Mouse (Mus musculus) layer of hippocampus, postnatal 36 days (tissue): ENCODE measurements around the gene Elovl4. TPM values are rescaled to one million over a fixed set of nuclear protein-coding genes. Genes with fewer than 3 reads are reported as not detected.

ENCODE experiments used
- DNase-seq, 2 experiments: peaks; one replicate each; pipeline ENCODE4 v3.0.0; 2022
- total RNA-seq, 2 experiments: library from RNA; stranded (reverse); gene quantifications; 2 replicates each; pipeline ENCODE4 v1.2.3; 2021

Gene Elovl4
- total RNA-seq, result 10 to 100 TPM; 62.1 to 67.0 TPM

DNA sequence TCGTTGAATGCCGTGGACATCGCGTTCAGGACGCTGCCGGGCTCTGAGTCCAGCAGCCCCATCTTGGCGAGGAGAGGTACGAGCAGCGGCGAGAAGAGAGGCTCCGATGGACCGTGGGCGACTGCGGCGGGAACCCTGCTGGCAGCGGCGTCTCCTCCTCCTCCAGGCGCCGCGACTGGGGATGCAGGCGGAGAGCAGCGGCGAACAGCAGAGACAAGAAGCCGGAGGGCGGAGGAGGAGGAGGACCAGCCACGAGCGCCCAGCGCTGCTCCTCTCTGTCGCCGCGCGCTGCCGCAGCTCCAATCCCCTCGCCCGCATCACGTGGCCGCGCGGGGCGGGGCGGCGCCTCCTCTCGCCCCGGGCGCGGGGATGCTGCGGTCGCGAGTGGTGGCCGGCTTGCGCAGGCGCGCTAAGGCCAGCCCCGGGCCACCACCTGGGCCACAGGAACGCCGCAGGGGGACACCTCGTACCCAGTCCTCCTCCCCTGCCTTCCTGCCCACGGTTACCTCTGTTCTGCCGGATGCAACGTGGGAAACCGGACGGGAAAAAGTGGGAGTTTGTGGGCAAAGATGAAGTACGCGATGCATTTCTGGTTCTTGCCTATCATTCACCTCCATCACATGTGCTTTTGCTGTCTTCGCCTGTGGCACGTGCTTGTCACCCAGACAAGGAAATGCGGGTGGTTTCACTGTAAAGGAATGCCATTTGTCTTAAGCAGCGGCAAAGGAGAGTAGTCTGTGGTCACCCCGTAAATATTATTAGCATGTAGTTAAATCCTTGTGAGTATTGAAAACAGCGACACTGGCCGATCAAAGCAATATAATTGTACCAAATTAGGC, at the start of gene Elovl4:
Elovl4 (minus strand) TSS at position 301 of the 839 bp plus-strand sequence.
- peak; percentile 88 to 89 for DNase-seq

DNA sequence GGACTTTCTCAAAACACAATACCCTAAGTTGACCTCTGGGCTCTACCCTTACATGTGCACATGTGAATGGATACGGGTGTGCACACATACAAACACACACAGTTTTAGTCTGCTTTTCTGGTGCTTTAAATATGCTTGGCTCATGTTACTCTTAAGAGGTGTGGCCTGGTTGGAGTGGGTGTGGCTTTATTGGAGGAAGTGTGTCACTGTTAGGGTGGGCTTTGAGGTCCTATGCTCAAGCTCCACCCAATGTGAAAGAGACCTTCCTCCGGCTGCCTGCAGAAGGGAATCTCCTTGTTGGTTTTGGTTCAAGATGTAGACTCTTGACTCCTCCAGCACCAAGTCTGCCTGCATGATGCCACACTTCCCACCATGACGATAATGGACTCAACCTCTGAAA, 46.4 kb upstream of the Elovl4 start:
- DNase-seq, result no peak

GRCm38 (mm10) chr9:83834748-83835313, 28.8 kb upstream of the Elovl4 start:
- DNase-seq, result no peak

- DNase-seq, result peak; percentile 87 to 89
Measured at GRCm38 (mm10) chr9:83833811-83834747, 28.0 kb upstream of the Elovl4 start, which contains the start of gene Ttk. Gene Ttk, plus strand, starts transcription at chr9:83834689.

- no peak for DNase-seq
Measured at GRCm38 (mm10) chr9:83831152-83831551, 25.1 kb upstream of the Elovl4 start.

DNA sequence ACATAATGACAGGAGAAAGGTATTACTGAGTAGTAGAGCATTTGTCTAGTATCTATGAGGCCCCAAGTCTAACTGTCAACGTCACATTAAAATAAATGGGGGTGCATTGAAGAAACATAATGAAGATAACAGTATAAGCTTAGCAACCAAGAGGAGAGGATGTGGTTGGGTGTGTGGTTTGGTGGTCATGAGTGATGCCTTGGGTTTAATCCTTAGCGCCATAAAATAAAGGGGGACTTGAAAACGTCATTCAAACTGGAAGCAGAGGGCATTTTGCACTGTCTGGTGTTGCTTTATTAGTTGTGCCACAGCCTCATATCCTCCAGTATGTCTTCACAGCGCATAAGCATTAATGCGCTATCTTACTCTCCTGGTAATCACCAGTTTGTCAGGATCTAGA, 23.8 kb upstream of the Elovl4 start:
- DNase-seq, result no peak

GRCm38 (mm10) chr9:83822925-83823324, 16.8 kb upstream of the Elovl4 start:
- DNase-seq, result no peak

DNA sequence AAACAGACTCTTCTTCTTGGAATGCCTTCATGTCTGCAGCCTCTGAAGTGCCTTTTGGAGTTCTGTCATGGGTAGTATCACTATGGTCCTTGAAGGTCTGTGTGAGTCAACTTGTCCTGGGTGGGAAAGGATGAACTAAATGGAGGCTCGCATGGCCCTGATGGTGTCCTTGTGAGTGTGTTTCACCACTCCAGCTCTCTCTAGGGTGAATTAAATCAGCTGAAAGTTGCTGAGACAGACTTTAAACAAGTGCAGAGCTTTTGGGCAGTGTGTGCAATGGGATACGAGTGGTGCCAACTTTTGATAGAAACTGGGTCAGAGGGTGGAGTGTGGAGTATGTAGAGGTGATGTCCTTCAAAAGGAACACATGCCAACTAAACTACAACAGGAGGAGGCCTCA, 14.9 kb upstream of the Elovl4 start:
- no peak for DNase-seq

DNA sequence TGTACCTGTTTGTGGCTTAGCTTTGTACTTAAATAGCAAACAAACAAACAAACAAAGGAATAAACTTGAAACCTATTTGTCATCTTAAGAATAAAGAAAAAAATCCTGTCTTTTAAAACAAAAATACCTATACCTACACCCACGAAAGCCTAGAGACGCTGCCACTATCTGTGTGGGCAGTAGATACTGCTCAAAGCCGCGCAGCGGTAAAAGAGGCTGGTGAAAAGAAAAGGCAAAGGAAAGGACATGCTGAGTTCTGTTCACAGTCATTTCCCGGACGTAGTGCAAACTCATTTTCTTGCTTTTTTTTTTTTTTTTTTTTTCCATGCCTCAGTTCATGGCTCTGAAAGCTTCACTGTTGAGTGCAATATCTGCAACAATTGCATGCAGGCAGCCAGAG, 13.1 kb upstream of the Elovl4 start:
- no peak for DNase-seq

GRCm38 (mm10) chr9:83807562-83807961, 1.5 kb upstream of the Elovl4 start:
- no peak for DNase-seq

DNA sequence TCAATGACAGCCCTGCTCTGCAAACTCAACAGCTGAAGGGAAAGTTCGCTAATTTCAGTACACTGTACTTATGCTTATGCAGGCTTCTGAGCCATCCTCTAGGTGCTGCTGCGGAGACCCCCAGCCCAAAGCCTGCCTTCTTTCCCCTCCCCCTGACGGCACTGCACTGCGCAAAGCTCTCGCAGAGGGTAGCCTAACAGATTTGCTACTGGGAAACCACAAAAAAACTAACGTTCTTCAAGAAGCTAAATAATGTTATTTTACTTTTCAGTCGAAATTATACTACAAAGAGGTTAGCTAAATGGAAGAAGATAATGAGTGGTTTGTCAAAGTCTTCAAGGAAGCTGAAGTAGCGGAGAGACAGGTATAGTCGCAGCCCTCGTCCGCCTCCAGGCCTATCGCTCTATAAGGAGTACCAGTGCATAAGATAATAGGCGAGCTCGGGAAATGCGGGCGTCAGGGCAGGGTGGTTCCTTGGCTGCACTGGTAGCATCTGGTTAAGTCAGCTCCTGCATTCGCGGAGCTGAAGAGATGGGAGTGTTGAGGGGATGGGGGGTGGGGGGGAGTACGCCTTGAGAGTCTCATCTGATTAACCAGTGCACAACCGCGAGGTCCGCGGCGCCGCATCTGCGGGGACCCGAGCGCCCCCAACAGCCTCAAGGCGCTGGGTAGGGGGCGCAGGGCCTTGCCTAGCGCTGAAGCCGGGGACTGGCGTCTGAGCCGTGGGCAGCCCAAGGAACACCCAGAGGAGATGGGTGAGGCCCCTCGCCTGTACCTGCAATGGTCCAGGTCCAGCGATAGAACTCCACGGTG, 707 bp downstream of the Elovl4 start:
- peak in 1 of 2 experiments; percentile 25 for DNase-seq

- no peak for DNase-seq
Measured at GRCm38 (mm10) chr9:83804341-83804740, 1.7 kb downstream of the Elovl4 start.

- DNase-seq, result no peak
Measured at GRCm38 (mm10) chr9:83797898-83798297, 8.2 kb downstream of the Elovl4 start.

DNA sequence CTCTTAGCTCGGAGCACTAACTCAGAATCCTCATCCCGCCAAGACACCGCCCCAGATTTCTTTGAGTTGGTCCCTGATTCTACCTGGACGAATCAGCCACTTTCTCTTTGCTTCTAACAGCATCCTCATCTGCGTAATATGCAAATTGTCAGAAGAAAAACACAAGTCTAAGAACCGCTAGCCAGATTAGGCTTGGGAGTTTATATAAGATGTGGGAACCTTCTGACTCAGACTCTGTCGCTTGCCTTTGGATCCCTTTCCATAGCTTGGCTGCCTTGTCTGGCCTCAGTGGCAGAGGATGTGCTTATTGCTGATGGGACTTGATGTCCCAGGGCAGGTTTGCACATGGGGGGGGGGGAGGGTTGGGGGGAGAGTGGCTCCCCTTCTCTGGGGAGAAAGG, 9.2 kb downstream of the Elovl4 start:
- DNase-seq, result no peak

DNA sequence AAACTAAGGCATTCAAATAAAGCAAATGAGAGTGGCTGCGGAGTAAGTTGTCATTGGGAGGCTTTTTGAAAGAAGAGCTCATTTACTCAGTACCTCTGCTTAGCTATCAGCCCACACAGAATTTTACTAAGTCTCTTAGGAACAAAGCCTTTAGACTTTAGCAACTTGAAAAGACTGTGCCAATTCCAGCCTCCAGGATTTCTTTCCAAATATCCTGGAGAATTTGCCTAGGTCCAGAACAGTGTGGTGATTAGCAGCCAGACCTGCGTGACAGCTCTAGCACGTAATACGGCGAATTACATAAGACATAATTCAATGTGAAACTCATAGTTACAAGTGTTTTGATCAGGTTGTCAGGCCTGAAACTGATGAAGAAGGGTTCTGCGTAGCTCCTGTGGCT, 16.8 kb downstream of the Elovl4 start:
- DNase-seq, result no peak

DNA sequence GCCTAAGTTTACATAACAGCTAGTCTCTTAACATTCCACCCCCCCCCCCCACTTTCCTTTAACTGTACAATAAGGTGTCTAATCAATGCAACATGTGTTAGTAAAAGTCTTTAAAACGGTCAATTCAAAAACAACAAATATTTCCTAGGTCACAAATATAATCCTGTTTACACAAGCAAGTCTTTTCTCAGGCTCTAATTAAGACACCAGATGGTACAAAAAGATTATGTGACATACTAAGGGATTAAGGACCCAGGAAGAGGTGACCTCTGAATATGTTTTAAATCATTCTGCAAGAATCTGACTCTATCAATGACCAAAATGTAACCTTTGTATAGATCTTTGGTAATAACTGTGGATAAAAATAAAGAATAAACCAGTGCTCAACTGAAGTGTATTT, 20.6 kb downstream of the Elovl4 start:
- no peak for DNase-seq

GRCm38 (mm10) chr9:83778317-83778960, 27.6 kb downstream of the Elovl4 start:
- no peak for DNase-seq

GRCm38 (mm10) chr9:83761318-83761717, 44.8 kb downstream of the Elovl4 start:
- no peak for DNase-seq

- DNase-seq, result no peak
Measured at GRCm38 (mm10) chr9:83731877-83732276, 74.2 kb downstream of the Elovl4 start.

- DNase-seq, result no peak
Measured at GRCm38 (mm10) chr9:83730836-83731235, 75.2 kb downstream of the Elovl4 start.
